Mouse (Mus musculus): ENCODE data around the gene Slc39a11. TPM values are rescaled to one million over a fixed set of nuclear protein-coding genes. Genes with fewer than 3 reads are reported as not detected.

The Slc39a11 gene
- polyA plus RNA-seq, 1 experiment from 2014 or later: 20.4 TPM

DNA sequence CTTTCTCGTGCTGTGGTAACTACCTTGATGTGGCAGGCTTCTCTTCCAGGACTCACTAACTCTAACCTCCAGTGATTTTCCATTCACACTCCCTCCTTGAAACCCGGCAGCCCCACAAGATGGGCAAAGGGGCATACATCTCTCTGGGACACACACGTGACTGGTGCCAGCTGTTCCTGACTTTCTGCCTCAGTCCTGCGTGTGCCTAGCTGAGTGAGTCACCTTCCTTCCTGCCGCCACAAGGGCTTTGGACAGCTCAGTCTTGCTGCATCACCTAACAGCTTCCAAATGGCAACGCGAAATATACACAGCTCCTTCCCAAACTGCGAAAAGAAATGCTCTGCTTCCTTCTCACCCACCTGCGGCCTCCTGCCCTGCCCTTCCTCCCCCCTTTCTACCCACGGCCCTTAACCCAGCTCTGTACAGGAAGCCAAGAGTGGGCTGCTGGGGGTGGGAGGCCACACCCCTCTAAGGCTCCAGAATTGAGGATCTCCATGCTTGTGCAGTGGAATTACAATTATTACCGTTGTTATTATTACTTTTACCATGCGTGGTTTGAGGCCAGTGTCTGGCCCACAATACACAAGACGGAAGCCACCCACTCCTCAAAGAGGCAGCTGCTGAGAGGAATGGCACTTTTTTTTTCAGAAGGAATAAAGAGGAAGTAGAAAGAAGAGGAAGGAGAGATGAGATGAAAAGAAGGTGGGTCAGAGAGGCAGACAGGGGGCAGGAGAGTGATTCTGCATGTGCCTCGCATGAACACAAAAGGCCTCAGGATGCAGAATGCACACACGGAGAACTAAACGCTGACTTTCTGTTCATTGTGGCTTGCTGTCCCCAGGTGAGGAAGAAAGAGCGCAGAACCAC lies 179.7 kb downstream of the Slc39a11 start:
- no peaks in the 10 kb centered on the region for H3K36me3 ChIP-seq
- peaks cover 65% of the 10 kb centered on the region for H3K4me1 ChIP-seq
- H3K27ac ChIP-seq (replicated peaks): no peak overlapping the region
- H3K27me3 ChIP-seq (ENCODE audit: low read depth, poor library complexity, severe bottlenecking): no peaks in the 10 kb centered on the region
- WGBS: 87% methylated on average over 17 of the region's 17 CpGs
- no peak overlapping the region for H3K4me3 ChIP-seq
- H3K9me3 ChIP-seq (replicated peaks): no peaks in the 10 kb centered on the region
- DNase-seq (ENCODE audit: low spot score): no peak

GRCm38 (mm10) chr11:113468016-113468415 lies 181.9 kb downstream of the Slc39a11 start:
- peaks cover 47% of the 10 kb centered on the region for H3K4me1 ChIP-seq
- H3K27ac ChIP-seq (replicated peaks): peak overlapping the region; percentile 80
- DNase-seq (ENCODE audit: low spot score): peak; percentile 27

DNA sequence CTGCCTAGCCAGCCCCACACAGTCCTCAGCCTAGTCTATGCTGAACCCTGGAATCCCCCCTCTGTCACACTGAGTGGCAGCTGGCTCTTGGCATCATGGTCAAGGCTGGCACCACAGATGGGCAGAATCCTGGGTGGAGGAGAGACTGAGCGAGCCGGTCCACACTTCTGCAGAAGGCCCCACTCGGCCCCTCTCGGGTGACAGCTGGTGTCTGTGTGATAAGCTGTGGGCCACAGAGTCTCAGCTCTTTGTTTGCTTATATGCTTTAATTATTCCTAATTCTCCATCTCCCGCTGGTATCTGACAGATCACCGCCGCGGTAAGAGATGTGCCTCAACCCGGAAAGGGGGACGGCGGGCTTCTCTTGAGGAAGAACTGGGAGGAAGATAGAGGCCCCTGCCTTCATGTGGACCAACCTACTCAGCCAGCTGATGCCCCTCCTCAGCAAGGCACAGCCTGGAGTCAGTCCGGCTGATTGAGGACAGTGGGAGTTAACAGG lies 182.5 kb downstream of the Slc39a11 start:
- WGBS: 81% methylated on average over 12 of the region's 12 CpGs
- peak; percentile 18 for DNase-seq (ENCODE audit: low spot score)

More at GRCm38 (mm10) chr11:113468016-113468415, 181.9 kb downstream of the Slc39a11 start:
- 56% methylated on average over 10 of the region's 10 CpGs for WGBS
- no peak overlapping the region for H3K4me3 ChIP-seq
- no peaks in the 10 kb centered on the region for H3K27me3 ChIP-seq (ENCODE audit: low read depth, poor library complexity, severe bottlenecking)
- no peaks in the 10 kb centered on the region for H3K36me3 ChIP-seq
- no peaks in the 10 kb centered on the region for H3K9me3 ChIP-seq (replicated peaks)

GRCm38 (mm10) chr11:113460118-113460517 lies 189.8 kb downstream of the Slc39a11 start:
- Histone ChIP-seq H3K4me1 (0 out of 2 replicates have a peak, but pooled peaks cover 6% of the 10 kb centered on the region), H3K27me3 (ENCODE audit: low read depth, poor library complexity, severe bottlenecking) (no peaks in the 10 kb centered on the region), H3K4me3 (no peak overlapping the region), H3K36me3 (no peaks in the 10 kb centered on the region), H3K27ac (replicated peaks) (no peak overlapping the region), H3K9me3 (replicated peaks) (peaks cover 10% of the 10 kb centered on the region; the same call in 1 of the 2 replicates)
- no peak for DNase-seq (ENCODE audit: low spot score)
- 84% methylated on average over 2 of the region's 2 CpGs for WGBS

More for the DNA sequence above, 182.5 kb downstream of the Slc39a11 start:
- peaks cover 47% of the 10 kb centered on the region for H3K4me1 ChIP-seq
- H3K27ac ChIP-seq (replicated peaks): peak overlapping the region; percentile 80
- H3K27me3 ChIP-seq (ENCODE audit: low read depth, poor library complexity, severe bottlenecking): no peaks in the 10 kb centered on the region
- H3K4me3 ChIP-seq: no peak overlapping the region
- no peaks in the 10 kb centered on the region for H3K36me3 ChIP-seq
- no peaks in the 10 kb centered on the region for H3K9me3 ChIP-seq (replicated peaks)

DNA sequence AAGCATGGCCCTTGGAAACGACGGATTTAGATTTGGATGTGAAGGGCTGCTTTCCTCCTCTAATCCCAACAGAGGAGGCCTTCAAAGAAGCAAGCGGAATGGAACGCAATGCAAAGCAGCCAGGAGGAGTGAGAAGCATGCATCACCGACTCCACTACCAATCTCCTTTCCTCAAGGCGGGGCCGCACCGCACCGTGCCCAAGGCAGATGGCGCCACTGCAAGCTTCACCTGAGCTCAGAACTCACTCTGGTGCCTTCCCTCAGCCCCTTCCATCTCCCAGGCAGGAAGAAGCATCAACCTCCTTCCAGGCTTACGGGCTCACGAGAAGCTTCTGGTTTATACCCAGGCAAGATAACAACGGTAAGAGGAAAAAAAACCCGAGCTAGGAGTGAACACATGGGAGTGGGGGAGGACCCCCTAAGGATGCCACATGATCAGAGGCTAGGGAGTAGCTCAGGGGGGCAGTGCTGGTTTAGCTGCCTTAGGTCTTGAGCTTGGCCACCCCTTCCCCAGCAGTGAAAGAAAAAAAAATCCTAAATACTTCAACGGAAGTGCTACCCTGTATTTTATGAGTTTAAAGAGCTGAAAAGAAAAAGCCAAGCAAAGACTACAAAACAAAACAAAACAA lies 191.2 kb downstream of the Slc39a11 start:
- no peak overlapping the region for H3K4me3 ChIP-seq
- no peak for DNase-seq (ENCODE audit: low spot score)
- H3K27me3 ChIP-seq (ENCODE audit: low read depth, poor library complexity, severe bottlenecking): no peaks in the 10 kb centered on the region
- peaks cover 10% of the 10 kb centered on the region; the same call in 1 of the 2 replicates for H3K9me3 ChIP-seq (replicated peaks)
- H3K36me3 ChIP-seq: no peaks in the 10 kb centered on the region
- no peak overlapping the region for H3K27ac ChIP-seq (replicated peaks)
- H3K4me1 ChIP-seq: 0 out of 2 replicates have a peak, but pooled peaks cover 6% of the 10 kb centered on the region
- 64% methylated on average over 15 of the region's 15 CpGs for WGBS

DNA sequence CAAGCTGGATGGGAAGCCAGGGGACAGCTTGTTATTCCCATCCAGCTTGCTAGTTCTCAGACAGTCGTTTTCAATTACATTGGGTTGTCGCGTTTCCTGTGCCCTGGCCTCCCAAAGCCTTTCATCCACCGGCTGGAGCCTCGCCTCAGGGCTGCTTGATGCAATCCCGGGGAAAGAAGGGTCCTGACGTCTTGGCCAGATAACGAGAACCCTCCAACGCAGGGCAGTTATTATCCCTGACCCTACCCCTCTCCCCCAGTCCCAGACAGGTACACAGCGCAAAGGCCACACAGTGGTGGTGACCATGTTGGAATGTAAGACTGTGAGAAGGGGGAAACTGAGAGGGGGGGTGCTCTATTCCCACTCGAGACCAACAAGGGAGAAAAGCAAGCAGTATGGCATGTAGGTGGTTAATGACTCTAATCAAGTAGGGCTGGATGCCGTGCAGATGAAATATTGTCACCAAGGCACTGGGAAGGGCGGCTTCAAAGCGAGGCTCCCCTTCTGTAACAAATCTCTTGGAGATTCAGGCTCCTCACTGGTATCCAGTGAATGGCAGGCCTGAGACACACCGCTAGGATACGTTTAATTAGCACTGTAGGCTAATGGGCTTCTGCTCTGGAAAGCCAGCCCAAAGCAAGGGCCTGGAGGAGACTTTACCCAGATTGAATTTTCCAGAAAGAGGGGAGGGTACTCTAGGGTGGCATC lies 196.9 kb downstream of the Slc39a11 start:
- WGBS: 65% methylated on average over 16 of the region's 16 CpGs
- no peak for DNase-seq (ENCODE audit: low spot score)
- Histone ChIP-seq H3K4me1 (peaks cover 38% of the 10 kb centered on the region), H3K27me3 (ENCODE audit: low read depth, poor library complexity, severe bottlenecking) (peaks cover 9% of the 10 kb centered on the region; the same call in 1 of the 2 replicates), H3K4me3 (no peak overlapping the region), H3K36me3 (no peaks in the 10 kb centered on the region), H3K9me3 (replicated peaks) (peaks cover 10% of the 10 kb centered on the region; the same call in 1 of the 2 replicates), H3K27ac (replicated peaks) (peak overlapping the region; percentile 59; the same call in 1 of the 2 replicates)

DNA sequence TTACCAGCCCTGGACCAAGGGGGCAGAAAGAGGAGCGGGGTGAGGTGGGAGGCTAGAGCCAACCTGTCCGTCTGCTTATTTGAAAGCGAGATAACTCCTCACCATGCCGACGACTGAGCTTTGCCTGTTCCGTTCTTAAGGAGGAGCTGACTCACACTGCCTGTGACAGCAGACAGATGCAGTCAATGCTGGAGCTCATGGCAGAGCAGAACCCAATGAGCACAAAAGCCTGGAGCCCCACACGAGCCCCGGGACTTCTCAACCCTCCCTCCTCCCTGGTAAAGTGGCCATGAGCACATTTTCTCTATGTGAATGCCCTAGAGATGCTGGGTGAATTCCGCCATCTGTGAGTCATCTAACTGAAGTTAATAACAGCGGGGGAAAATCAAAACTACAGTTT lies 198.6 kb downstream of the Slc39a11 start:
- H3K4me1 ChIP-seq: peaks cover 38% of the 10 kb centered on the region
- H3K4me3 ChIP-seq: no peak overlapping the region
- H3K27ac ChIP-seq (replicated peaks): 0 out of 2 replicates have a peak overlapping the region, but pooled peaks have one; percentile 35
- DNase-seq (ENCODE audit: low spot score): no peak
- H3K27me3 ChIP-seq (ENCODE audit: low read depth, poor library complexity, severe bottlenecking): peaks cover 9% of the 10 kb centered on the region; the same call in 1 of the 2 replicates
- H3K9me3 ChIP-seq (replicated peaks): peaks cover 4% of the 10 kb centered on the region; the same call in 1 of the 2 replicates
- WGBS: 87% methylated on average over 10 of the region's 10 CpGs
- no peaks in the 10 kb centered on the region for H3K36me3 ChIP-seq

GRCm38 (mm10) chr11:113450665-113451064 lies 199.2 kb downstream of the Slc39a11 start:
- DNase-seq (ENCODE audit: low spot score): no peak
- H3K4me3 ChIP-seq: no peak overlapping the region
- H3K36me3 ChIP-seq: no peaks in the 10 kb centered on the region
- H3K27me3 ChIP-seq (ENCODE audit: low read depth, poor library complexity, severe bottlenecking): peaks cover 9% of the 10 kb centered on the region; the same call in 1 of the 2 replicates
- peaks cover 38% of the 10 kb centered on the region for H3K4me1 ChIP-seq
- peak overlapping the region; percentile 35; the same call in 1 of the 2 replicates for H3K27ac ChIP-seq (replicated peaks)
- 76% methylated on average over 4 of the region's 4 CpGs for WGBS
- no peaks in the 10 kb centered on the region for H3K9me3 ChIP-seq (replicated peaks)

DNA sequence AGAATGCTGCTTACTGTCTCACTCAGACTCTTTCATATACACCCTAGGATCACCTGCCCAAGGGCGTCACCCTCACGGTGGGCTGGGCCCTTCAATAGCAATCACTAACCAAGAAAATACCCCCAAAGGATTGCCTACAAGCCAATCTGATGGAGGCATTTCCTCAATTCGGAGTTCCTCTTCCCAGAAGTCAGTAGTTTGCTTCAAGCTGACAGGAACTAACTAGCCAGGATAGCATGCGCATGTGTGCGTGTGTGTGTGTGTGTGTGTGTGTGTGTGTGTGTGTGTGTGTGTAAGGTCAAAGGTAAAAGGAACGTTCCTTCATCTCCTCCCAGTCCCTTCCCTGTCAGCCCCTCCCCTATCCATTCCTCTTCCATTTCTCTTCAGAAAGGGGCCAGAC lies 199.9 kb downstream of the Slc39a11 start:
- no peaks in the 10 kb centered on the region for H3K36me3 ChIP-seq
- WGBS: 88% methylated on average over 6 of the region's 6 CpGs
- H3K4me3 ChIP-seq: no peak overlapping the region
- H3K27me3 ChIP-seq (ENCODE audit: low read depth, poor library complexity, severe bottlenecking): peaks cover 14% of the 10 kb centered on the region; the same call in 1 of the 2 replicates
- H3K9me3 ChIP-seq (replicated peaks): no peaks in the 10 kb centered on the region
- peaks cover 38% of the 10 kb centered on the region for H3K4me1 ChIP-seq
- no peak for DNase-seq (ENCODE audit: low spot score)
- peak overlapping the region; percentile 7; the same call in 1 of the 2 replicates for H3K27ac ChIP-seq (replicated peaks)

DNA sequence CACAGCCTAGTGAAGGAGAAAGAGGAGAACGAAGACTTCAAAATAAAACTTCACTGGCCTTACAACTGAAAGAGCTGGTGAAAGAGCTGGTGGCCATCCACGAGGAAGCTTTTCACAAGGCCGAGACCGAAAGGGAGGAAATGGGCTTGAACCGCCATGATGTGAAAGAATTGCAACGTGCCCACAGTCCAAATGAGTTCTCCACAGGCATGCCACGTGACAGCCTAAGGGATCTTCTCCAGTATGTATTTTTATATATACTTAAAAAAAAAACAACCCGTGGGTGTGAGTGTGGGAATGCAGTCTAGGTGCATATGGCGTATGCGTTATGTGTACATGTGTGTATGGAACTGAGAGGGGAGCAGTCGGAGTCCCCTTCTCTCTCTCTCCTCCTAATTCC lies 207.8 kb downstream of the Slc39a11 start:
- no peak for DNase-seq (ENCODE audit: low spot score)
- H3K9me3 ChIP-seq (replicated peaks): peaks cover 14% of the 10 kb centered on the region
- 94% methylated on average over 11 of the region's 11 CpGs for WGBS
- H3K4me1 ChIP-seq: peaks cover 24% of the 10 kb centered on the region
- H3K27me3 ChIP-seq (ENCODE audit: low read depth, poor library complexity, severe bottlenecking): peaks cover 78% of the 10 kb centered on the region
- H3K4me3 ChIP-seq: no peak overlapping the region
- no peak overlapping the region for H3K27ac ChIP-seq (replicated peaks)
- no peaks in the 10 kb centered on the region for H3K36me3 ChIP-seq

DNA sequence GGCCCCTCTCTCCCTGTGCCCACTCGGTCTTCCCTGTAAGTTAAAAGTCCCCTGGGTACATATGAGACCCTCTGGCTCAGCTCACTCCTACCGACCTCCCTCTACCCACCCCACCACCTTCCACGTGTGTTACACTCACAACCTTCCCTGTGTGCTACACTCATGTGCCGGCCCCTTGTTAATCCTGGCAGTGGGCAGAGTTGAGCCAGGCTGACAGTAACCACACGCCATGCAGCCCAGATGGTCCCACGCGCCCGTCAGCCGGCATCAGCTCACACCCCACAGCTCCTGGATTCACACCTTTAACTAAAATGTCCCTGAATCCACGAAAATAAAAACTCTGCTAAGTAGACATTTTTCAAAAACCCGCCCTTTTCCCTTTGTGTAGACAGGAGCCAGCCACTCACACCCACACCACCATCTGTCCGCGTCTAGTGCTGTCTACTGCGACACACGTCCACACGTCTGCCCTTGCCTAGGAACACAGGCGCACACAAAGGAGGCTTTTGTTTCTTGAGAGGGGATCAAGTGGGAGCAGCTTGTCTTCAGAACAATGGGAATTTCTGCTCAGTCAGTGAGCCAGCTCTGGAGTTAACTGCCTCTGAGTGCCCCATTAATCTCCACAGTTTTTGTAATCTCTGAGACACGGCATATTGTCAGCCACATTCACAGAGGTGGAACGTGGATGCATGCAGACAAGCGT lies 210.4 kb downstream of the Slc39a11 start:
- no peaks in the 10 kb centered on the region for H3K36me3 ChIP-seq
- peaks cover 94% of the 10 kb centered on the region for H3K27me3 ChIP-seq (ENCODE audit: low read depth, poor library complexity, severe bottlenecking)
- WGBS: 40% methylated on average over 20 of the region's 20 CpGs
- peak overlapping the region; percentile 88 for H3K27ac ChIP-seq (replicated peaks)
- peak; percentile 74 for DNase-seq (ENCODE audit: low spot score)
- peaks cover 40% of the 10 kb centered on the region for H3K4me1 ChIP-seq
- peaks cover 14% of the 10 kb centered on the region for H3K9me3 ChIP-seq (replicated peaks)
- peak overlapping the region; percentile 18; the same call in 1 of the 2 replicates for H3K4me3 ChIP-seq
